Mouse (Mus musculus): ENCODE data around the gene Wfikkn1.

Wfikkn1 gene

GRCm38 (mm10) chr17:25828223-25828594 lies 52.4 kb downstream of the Wfikkn1 start:
- in situ Hi-C loops (cut with MboI, MseI): loop anchor here (25.0 kb wide), 1 partner anchor 2009 kb away; the partner anchor contains the start of gene Snrpc
